Mouse (Mus musculus) E14TG2a.4 (cell line): ENCODE results near the gene Trpc2.
A peak's percentile ranks its signal among the peaks of the same experiment; 100 is the strongest.

ENCODE experiments used
- CTCF ChIP-seq: conservative IDR thresholded peaks from 2 replicates; pipeline ENCODE4 v1.5.1; 2014; ENCODE audit warnings: low read length
- NANOG ChIP-seq: IDR thresholded peaks from 2 replicates; pipeline ENCODE4 v1.6.1; 2014; ENCODE audit warnings: borderline replicate concordance, low read length, mixed read lengths
- POU5F1 ChIP-seq: IDR thresholded peaks from 2 replicates; pipeline ENCODE4 v1.6.1; 2014; ENCODE audit warnings: low read length, borderline replicate concordance

- TF ChIP-seq POU5F1: no peak
- TF ChIP-seq NANOG: no peak
- TF ChIP-seq CTCF: peak; percentile 91
Observed at GRCm38 (mm10) chr7:102137464-102137863, 54.5 kb downstream of the Trpc2 start.
